Mouse (Mus musculus): ENCODE measurements around the gene Pdcd7.

Pdcd7 gene

GRCm38 (mm10) chr9:65398279-65398678 is 52.4 kb downstream of the Pdcd7 start, which contains the start of gene Rasl12:
Gene Rasl12, plus strand, starts transcription at chr9:65398506.
- DNase-seq (ENCODE audit: low read depth), result peak; percentile 40

GRCm38 (mm10) chr9:65399934-65400333 is 54.0 kb downstream of the Pdcd7 start:
- no peak for DNase-seq (ENCODE audit: low read depth)

- no peak for DNase-seq (ENCODE audit: low read depth)
Measured at GRCm38 (mm10) chr9:65404331-65405183, 58.7 kb downstream of the Pdcd7 start.

DNA sequence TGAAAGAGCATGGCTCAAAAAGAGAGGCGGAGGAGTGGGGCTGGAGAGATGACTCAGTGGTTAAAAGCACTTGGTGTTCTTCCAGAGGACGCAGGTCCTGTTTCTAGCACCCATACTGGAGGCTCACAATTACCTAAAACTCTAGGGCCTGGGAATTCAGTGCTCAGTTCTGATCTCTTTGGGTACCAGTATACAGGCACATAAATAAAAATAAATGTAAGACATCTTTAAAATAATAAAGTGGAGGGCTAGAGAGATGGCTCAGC is 59.2 kb downstream of the Pdcd7 start:
- DNase-seq (ENCODE audit: low read depth), result no peak

- DNase-seq (ENCODE audit: low read depth), result no peak
Measured at GRCm38 (mm10) chr9:65407327-65407726, 61.4 kb downstream of the Pdcd7 start.

- DNase-seq (ENCODE audit: low read depth), result no peak
Measured at GRCm38 (mm10) chr9:65407861-65408260, 62.0 kb downstream of the Pdcd7 start.

DNA sequence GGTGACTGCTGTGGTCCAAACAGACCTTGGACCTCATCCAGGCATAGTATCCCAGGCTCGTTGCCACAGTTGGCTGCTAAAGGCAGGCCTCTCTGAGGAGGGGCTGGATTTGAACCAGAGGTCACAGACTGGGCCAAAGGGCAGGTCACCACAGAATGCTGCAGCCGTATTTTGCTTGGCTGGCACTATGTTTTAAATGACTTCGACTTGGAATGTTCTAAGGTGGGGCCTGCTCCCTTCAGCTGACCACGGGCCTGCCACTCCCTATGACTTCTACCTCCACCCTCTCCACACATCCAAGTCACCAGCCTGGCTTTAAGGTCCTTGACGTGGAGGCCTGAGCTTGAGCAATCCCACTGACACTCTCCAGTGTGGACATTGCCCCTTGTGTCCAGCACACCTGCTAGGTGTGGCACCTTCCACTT is 63.0 kb downstream of the Pdcd7 start:
- no peak for DNase-seq (ENCODE audit: low read depth)

All from c-Kit-positive CD71-negative TER-119-negative erythroid progenitor cells, embryonic 14.5 days (primary cell).